Mouse (Mus musculus) thymus, adult 2 months (tissue): Measurements from ENCODE around the gene Cmtr1. TPM values are rescaled to one million over a fixed set of nuclear protein-coding genes. Genes with fewer than 3 reads are reported as not detected.

ENCODE experiments used
- DNase-seq: peaks from one replicate; pipeline ENCODE4 v3.0.0; 2021
- H3K27ac ChIP-seq: fragments of 200-500 bp; 2 replicates; pipeline ENCODE4 v1.5.1; 2012; ENCODE audit warnings: low read length, control low read depth; ENCODE audit not compliant: control insufficient read depth, insufficient read depth
- H3K27me3 ChIP-seq: fragments of 200-500 bp; 2 replicates; pipeline ENCODE4 v1.6.1; 2012; ENCODE audit warnings: mild to moderate bottlenecking, low read length, moderate library complexity, mixed read lengths; ENCODE audit not compliant: control insufficient read depth, insufficient read depth
- H3K36me3 ChIP-seq: fragments of 200-500 bp; 2 replicates; pipeline ENCODE4 v1.6.1; 2012; ENCODE audit warnings: mild to moderate bottlenecking, low read length, moderate library complexity; ENCODE audit not compliant: control insufficient read depth, insufficient read depth
- H3K4me1 ChIP-seq: fragments of 200-500 bp; replicated peaks from 2 replicates; pipeline ENCODE4 v1.6.1; 2012; ENCODE audit warnings: low read length; ENCODE audit not compliant: control insufficient read depth, insufficient read depth
- H3K4me3 ChIP-seq: fragments of 200-500 bp; 2 replicates; pipeline ENCODE4 v1.5.1; 2012; ENCODE audit warnings: mild to moderate bottlenecking, low read length, control low read depth, moderate library complexity; ENCODE audit not compliant: control insufficient read depth, insufficient read depth
- CTCF ChIP-seq: fragments of 200-500 bp; IDR thresholded peaks from 2 replicates; pipeline ENCODE4 v1.5.1; 2012; ENCODE audit warnings: mild to moderate bottlenecking, control low read depth, low read length, moderate library complexity, borderline replicate concordance; ENCODE audit not compliant: control insufficient read depth, poor library complexity, insufficient read depth; ENCODE audit errors: extremely low read depth
- POLR2A ChIP-seq: fragments of 200-500 bp; IDR thresholded peaks from 2 replicates; pipeline ENCODE4 v1.6.1; 2012; ENCODE audit warnings: mild to moderate bottlenecking, low read length, control low read depth, moderate library complexity; ENCODE audit not compliant: control insufficient read depth, poor library complexity, insufficient read depth; ENCODE audit errors: extremely low read depth
- WGBS: fragments of 180-500 bp; shearing (Covaris S2); methylation state at CpG from one replicate; pipeline ENCODE4 v1.1.7; 2018; 5-methylcytosine and 5-hydroxymethylcytosine counted together
- polyA plus RNA-seq: library from polyadenylated mRNA; depleted of rRNA; stranded (reverse); fragments of >200 nt; gene quantifications from 2 replicates; pipeline ENCODE4 v1.2.3, GENCODE M21; 2012; rRNA removed

Cmtr1 gene
- polyA plus RNA-seq, 1 experiment: 53.9 TPM

- Histone ChIP-seq H3K4me3 (no peak overlapping the region), H3K27ac (no peak overlapping the region), H3K27me3 (no peaks in the 10 kb centered on the region), H3K36me3 (no peaks in the 10 kb centered on the region), H3K4me1 (no peaks in the 10 kb centered on the region; the same call in 1 of the 2 replicates)
- TF ChIP-seq POLR2A (no peak), CTCF (no peak)
- WGBS: 92% methylated on average over 15 of the region's 15 CpGs
- DNase-seq: no peak
These were observed 76.1 kb downstream of the Cmtr1 start for GRCm38 (mm10) chr17:29736448-29737014.

- DNase-seq: no peak
- TF ChIP-seq POLR2A: no peak
- no peak for TF ChIP-seq CTCF
- WGBS: 11% methylated on average over 22 of the region's 22 CpGs
- Histone ChIP-seq H3K27ac (no peak overlapping the region), H3K4me3 (no peak overlapping the region), H3K27me3 (no peaks in the 10 kb centered on the region), H3K4me1 (no peaks in the 10 kb centered on the region; the same call in 1 of the 2 replicates), H3K36me3 (no peaks in the 10 kb centered on the region)
These were observed 77.7 kb downstream of the Cmtr1 start for GRCm38 (mm10) chr17:29737849-29738804.

- TF ChIP-seq POLR2A: no peak
- no peak for TF ChIP-seq CTCF
These were observed 87.1 kb downstream of the Cmtr1 start for GRCm38 (mm10) chr17:29747466-29747865.

GRCm38 (mm10) chr17:29754510-29754909, 94.1 kb downstream of the Cmtr1 start:
- DNase-seq: no peak
- 87% methylated on average over 4 of the region's 4 CpGs for WGBS
- no peak for TF ChIP-seq POLR2A
- TF ChIP-seq CTCF: no peak

More at GRCm38 (mm10) chr17:29747466-29747865, 87.1 kb downstream of the Cmtr1 start:
- DNase-seq: no peak
- Histone ChIP-seq H3K4me3 (no peak overlapping the region), H3K36me3 (no peaks in the 10 kb centered on the region), H3K27ac (no peak overlapping the region), H3K27me3 (no peaks in the 10 kb centered on the region; the same call in 1 of the 2 replicates), H3K4me1 (no peaks in the 10 kb centered on the region; the same call in 1 of the 2 replicates)
- 96% methylated on average over 6 of the region's 6 CpGs for WGBS

More at GRCm38 (mm10) chr17:29754510-29754909, 94.1 kb downstream of the Cmtr1 start:
- no peaks in the 10 kb centered on the region for H3K36me3 ChIP-seq
- no peaks in the 10 kb centered on the region for H3K4me1 ChIP-seq
- no peak overlapping the region for H3K27ac ChIP-seq
- no peaks in the 10 kb centered on the region; the same call in 1 of the 2 replicates for H3K27me3 ChIP-seq
- no peak overlapping the region for H3K4me3 ChIP-seq

Other genes with a start within 250 kb of the Cmtr1 start
- 92.7 and 128 TPM in 2 replicates for gene Pim1, start 169.8 kb upstream of the Cmtr1 start, polyA plus RNA-seq
- gene Gm17657, start 111.0 kb upstream of the Cmtr1 start, polyA plus RNA-seq: not detected in 2 replicates
- gene Tbc1d22b, start 110.8 kb upstream of the Cmtr1 start, polyA plus RNA-seq: 47.8 and 55.8 TPM in 2 replicates
- gene Tmem217, start 108.2 kb upstream of the Cmtr1 start, polyA plus RNA-seq: 0.49 and 0.62 TPM in 2 replicates
- 36.8 and 37.2 TPM in 2 replicates for gene Rnf8, start 45.8 kb upstream of the Cmtr1 start, polyA plus RNA-seq
- 2.2 and 2.3 TPM in 2 replicates for gene Gm28043, start 45.7 kb upstream of the Cmtr1 start, polyA plus RNA-seq
- 15.1 and 17.7 TPM in 2 replicates for gene Ccdc167, start 56.4 kb downstream of the Cmtr1 start, polyA plus RNA-seq